Mouse (Mus musculus) stomach, postnatal 0 days (tissue): ENCODE measurements around the gene Rap1gap2. TPM values are rescaled to one million over a fixed set of nuclear protein-coding genes. Genes with fewer than 3 reads are reported as not detected.
A peak's percentile ranks its signal among the peaks of the same experiment; 100 is the strongest.

Experiments used
- ATAC-seq: fragments of 200-750 bp; cut with Nextera tagmentation; 2 replicates; pipeline ENCODE4 v1.8.0; 2017; ENCODE audit not compliant: low FRiP score, low TSS enrichment
- DNase-seq: peaks from one replicate; pipeline ENCODE4 v3.0.0-alpha.2; 2016; ENCODE audit warnings: low spot score
- H3K27ac ChIP-seq: fragments of 300-500 bp; sonication (generic); replicated peaks from 2 replicates; pipeline ENCODE4 v1.5.1; 2014; ENCODE audit warnings: mild to moderate bottlenecking, control low read depth
- H3K27me3 ChIP-seq: fragments of 300-500 bp; sonication (generic); 2 replicates; pipeline ENCODE4 v1.6.1; 2014; ENCODE audit warnings: low read length; ENCODE audit not compliant: control insufficient read depth, insufficient read depth
- H3K36me3 ChIP-seq: fragments of 300-500 bp; sonication (generic); 2 replicates; pipeline ENCODE4 v1.6.1; 2014; ENCODE audit warnings: low read length, mixed read lengths; ENCODE audit not compliant: control insufficient read depth, insufficient read depth
- H3K4me1 ChIP-seq: fragments of 300-500 bp; sonication (generic); replicated peaks from 2 replicates; pipeline ENCODE4 v1.6.1; 2014; ENCODE audit warnings: antibody characterized with exemption; ENCODE audit not compliant: control insufficient read depth, insufficient read depth
- H3K4me2 ChIP-seq: fragments of 300-500 bp; sonication (generic); replicated peaks from 2 replicates; pipeline ENCODE4 v1.6.1; 2014; ENCODE audit warnings: low read depth, mild to moderate bottlenecking, control low read depth, moderate library complexity
- H3K4me3 ChIP-seq: fragments of 300-500 bp; sonication (generic); 2 replicates; pipeline ENCODE4 v1.5.1; 2014; ENCODE audit warnings: low read depth, low read length, control low read depth
- H3K9ac ChIP-seq: fragments of 300-500 bp; sonication (generic); 2 replicates; pipeline ENCODE4 v1.6.1; 2014; ENCODE audit warnings: mild to moderate bottlenecking, low read length, control low read depth, mixed read lengths
- H3K9me3 ChIP-seq: fragments of 300-500 bp; sonication (generic); 2 replicates; pipeline ENCODE4 v1.6.1; 2016; ENCODE audit warnings: low read length; ENCODE audit not compliant: control insufficient read depth
- CTCF ChIP-seq: IDR thresholded peaks from 2 replicates; pipeline ENCODE4 v1.5.1; 2016; ENCODE audit warnings: antibody characterized with exemption, low read depth, mild to moderate bottlenecking, moderate library complexity
- EP300 ChIP-seq: optimal IDR thresholded peaks from 2 replicates; pipeline ENCODE3; 2016; ENCODE audit warnings: antibody characterized with exemption
- WGBS: fragments of 180-500 bp; shearing (Covaris S2); extraction: QIAGEN DNeasy Blood & Tissue Kit; methylation state at CpG from one replicate; pipeline ENCODE4 v1.1.7; 2014; 5-methylcytosine and 5-hydroxymethylcytosine counted together
- polyA plus RNA-seq: library from polyadenylated mRNA; unstranded; fragments of >200 nt; fragmentation: Nextera tagmentation; extraction: Ambion mirVana; gene quantifications from 2 replicates; pipeline ENCODE4 v1.2.1, GENCODE M21; 2015

Rap1gap2 gene
- polyA plus RNA-seq, 1 experiment from 2014 or later = 7.6 TPM

DNA sequence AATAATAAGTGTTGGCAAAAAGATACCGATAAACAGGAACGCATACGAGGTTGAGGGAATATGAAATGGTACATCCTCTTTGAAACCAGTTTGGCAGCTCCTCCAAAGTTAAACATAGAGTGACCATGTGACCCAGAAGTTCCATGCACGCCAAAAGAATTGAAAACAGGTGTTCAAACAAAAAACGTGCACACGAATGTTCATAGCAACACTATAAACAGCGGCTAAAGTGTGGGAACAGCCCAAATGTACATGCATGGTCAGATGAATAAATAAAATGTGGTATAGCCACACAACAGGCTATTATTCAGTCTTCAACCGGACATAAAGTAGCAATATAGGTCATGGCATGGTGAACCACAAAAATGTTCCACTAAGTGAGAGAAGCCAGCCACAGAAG, 108.2 kb downstream of the Rap1gap2 start:
- Histone ChIP-seq H3K27me3 (no peaks in the 10 kb centered on the region), H3K9ac (no peak overlapping the region), H3K4me2 (no peak overlapping the region), H3K4me1 (no peaks in the 10 kb centered on the region), H3K27ac (peak overlapping the region; percentile 63; the same call in 1 of the 2 replicates), H3K9me3 (no peaks in the 10 kb centered on the region), H3K4me3 (no peak overlapping the region), H3K36me3 (no peaks in the 10 kb centered on the region)
- DNase-seq = no peak
- TF ChIP-seq CTCF (no peak), EP300 (no peak)
- ATAC-seq = peak; percentile 55
- WGBS = 45% methylated on average over 8 of the region's 8 CpGs

DNA sequence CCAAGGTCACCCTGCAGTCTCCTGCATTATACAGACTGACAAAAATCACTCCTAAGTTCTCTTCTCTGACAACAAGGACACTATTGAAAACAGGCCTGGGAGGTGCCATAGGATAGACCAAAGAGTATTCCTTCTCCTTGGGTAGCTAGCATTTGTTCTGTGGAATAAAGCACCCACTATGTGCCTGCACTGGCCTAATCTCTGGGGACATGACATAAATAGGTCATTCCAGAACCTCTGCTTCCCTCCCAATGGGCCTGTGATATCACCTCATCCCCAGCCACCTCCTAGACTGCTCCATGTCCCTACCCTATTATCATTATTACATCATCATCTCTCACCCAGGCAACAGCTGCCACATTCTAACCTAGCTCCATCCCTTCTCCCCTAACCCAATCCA, 108.7 kb downstream of the Rap1gap2 start:
- Histone ChIP-seq H3K4me2 (no peak overlapping the region), H3K4me3 (no peak overlapping the region), H3K9me3 (no peaks in the 10 kb centered on the region), H3K4me1 (no peaks in the 10 kb centered on the region), H3K27ac (no peak overlapping the region), H3K9ac (no peak overlapping the region), H3K36me3 (no peaks in the 10 kb centered on the region), H3K27me3 (no peaks in the 10 kb centered on the region)
- DNase-seq = no peak
- TF ChIP-seq EP300 (no peak), CTCF (no peak)
- ATAC-seq = no peak

DNA sequence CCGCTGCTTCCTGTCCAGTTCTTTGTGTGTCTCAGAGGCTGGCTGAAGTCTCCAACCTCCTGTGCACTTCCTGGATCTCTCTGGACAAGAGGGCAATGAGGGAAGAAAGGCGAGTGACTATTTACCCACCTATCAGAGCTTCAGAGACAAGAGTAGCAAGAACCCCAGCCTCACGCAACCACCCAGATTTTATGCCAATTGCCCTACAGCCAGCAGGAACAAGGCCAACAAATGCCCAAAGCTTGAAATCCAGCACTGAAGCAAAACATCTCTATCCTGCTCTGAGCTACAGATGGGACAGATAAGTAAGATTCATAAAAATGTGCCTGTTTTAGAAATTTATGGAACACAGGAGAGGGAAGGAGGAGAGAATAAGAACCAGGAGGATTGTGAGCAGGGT, 109.7 kb downstream of the Rap1gap2 start:
- no peak for TF ChIP-seq EP300
- no peak for TF ChIP-seq CTCF
- WGBS = 45% methylated on average over 3 of the region's 3 CpGs
- DNase-seq = no peak
- H3K4me1 ChIP-seq = no peaks in the 10 kb centered on the region
- H3K4me3 ChIP-seq = no peak overlapping the region
- no peaks in the 10 kb centered on the region for H3K27me3 ChIP-seq
- no peaks in the 10 kb centered on the region for H3K9me3 ChIP-seq
- H3K27ac ChIP-seq = peak overlapping the region; percentile 40; the same call in 1 of the 2 replicates
- H3K36me3 ChIP-seq = no peaks in the 10 kb centered on the region
- no peak overlapping the region for H3K4me2 ChIP-seq
- no peak overlapping the region for H3K9ac ChIP-seq
- no peak for ATAC-seq

GRCm38 (mm10) chr11:74499521-74500099, 111.1 kb downstream of the Rap1gap2 start:
- DNase-seq = no peak

DNA sequence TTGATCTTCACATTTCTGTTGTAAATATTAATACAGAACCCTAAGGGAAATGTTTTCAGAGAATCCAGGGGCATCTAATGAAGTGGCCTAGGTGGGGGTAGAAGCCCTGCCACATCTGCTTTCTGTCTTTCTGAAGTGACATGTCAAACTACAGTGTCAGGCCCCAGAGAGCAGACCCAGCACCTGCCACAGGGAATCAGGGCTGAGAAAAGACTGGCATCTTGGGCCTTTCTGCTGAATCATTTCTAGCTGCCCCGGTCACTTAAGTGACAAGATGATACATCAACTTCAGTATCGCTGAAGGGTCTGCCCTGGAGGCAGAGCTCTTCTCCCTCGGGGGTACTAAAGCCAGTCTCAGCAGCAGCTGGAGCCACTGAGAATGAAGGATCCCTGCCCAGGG, 111.7 kb downstream of the Rap1gap2 start:
- H3K27ac ChIP-seq = no peak overlapping the region
- H3K9ac ChIP-seq = no peak overlapping the region
- TF ChIP-seq EP300 = no peak
- H3K27me3 ChIP-seq = no peaks in the 10 kb centered on the region
- WGBS = 31% methylated on average over 3 of the region's 3 CpGs
- ATAC-seq (no peak), DNase-seq (no peak)
- no peaks in the 10 kb centered on the region for H3K9me3 ChIP-seq
- no peak overlapping the region for H3K4me2 ChIP-seq
- no peaks in the 10 kb centered on the region for H3K36me3 ChIP-seq
- no peaks in the 10 kb centered on the region; the same call in 1 of the 2 replicates for H3K4me1 ChIP-seq
- no peak overlapping the region for H3K4me3 ChIP-seq

More at GRCm38 (mm10) chr11:74499521-74500099, 111.1 kb downstream of the Rap1gap2 start:
- Histone ChIP-seq H3K4me3 (no peak overlapping the region), H3K36me3 (no peaks in the 10 kb centered on the region), H3K4me2 (no peak overlapping the region), H3K27ac (no peak overlapping the region), H3K9ac (no peak overlapping the region), H3K9me3 (no peaks in the 10 kb centered on the region), H3K27me3 (no peaks in the 10 kb centered on the region), H3K4me1 (no peaks in the 10 kb centered on the region)
- ATAC-seq = no peak
- WGBS = 55% methylated on average over 8 of the region's 8 CpGs
- TF ChIP-seq CTCF = no peak
- TF ChIP-seq EP300 = no peak

DNA sequence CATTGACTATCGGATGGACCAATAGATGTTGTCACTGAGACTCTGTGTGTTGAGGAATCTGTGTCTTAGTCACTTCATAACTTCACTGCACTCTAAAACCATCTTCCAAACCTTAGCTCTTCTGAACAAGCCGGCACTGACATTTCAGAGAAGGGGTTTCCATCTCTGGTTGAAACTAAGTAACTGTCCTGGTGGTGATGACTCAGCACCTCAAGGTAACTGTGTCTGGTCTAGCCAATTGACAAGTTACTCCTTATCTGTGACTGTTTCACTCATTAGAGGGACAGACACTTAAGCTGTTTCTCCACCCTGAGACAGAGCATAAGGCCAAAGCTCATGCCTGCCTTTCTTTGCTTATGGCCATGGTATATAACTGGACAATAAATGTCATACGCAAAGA, 114.1 kb downstream of the Rap1gap2 start:
- H3K4me1 ChIP-seq = no peaks in the 10 kb centered on the region; the same call in 1 of the 2 replicates
- H3K4me2 ChIP-seq = no peak overlapping the region
- no peak overlapping the region for H3K4me3 ChIP-seq
- H3K9ac ChIP-seq = no peak overlapping the region
- H3K36me3 ChIP-seq = no peaks in the 10 kb centered on the region
- H3K27me3 ChIP-seq = no peaks in the 10 kb centered on the region
- no peak for ATAC-seq
- H3K9me3 ChIP-seq = no peaks in the 10 kb centered on the region
- DNase-seq = no peak
- 95% methylated on average over 3 of the region's 3 CpGs for WGBS
- no peak for TF ChIP-seq EP300
- TF ChIP-seq CTCF = no peak
- H3K27ac ChIP-seq = no peak overlapping the region
